Mouse (Mus musculus) lung, postnatal 36 days (tissue): ENCODE results near the gene Nek2.

Experiments used
- DNase-seq: peaks from one replicate; pipeline ENCODE4 v3.0.0; 2022; ENCODE audit warnings: mixed read lengths

Nek2 gene

GRCm38 (mm10) chr1:191861247-191861646 lies 40.0 kb downstream of the Nek2 start:
- DNase-seq, result no peak

- DNase-seq, result no peak
Measured at GRCm38 (mm10) chr1:191863833-191864550, 42.7 kb downstream of the Nek2 start.

DNA sequence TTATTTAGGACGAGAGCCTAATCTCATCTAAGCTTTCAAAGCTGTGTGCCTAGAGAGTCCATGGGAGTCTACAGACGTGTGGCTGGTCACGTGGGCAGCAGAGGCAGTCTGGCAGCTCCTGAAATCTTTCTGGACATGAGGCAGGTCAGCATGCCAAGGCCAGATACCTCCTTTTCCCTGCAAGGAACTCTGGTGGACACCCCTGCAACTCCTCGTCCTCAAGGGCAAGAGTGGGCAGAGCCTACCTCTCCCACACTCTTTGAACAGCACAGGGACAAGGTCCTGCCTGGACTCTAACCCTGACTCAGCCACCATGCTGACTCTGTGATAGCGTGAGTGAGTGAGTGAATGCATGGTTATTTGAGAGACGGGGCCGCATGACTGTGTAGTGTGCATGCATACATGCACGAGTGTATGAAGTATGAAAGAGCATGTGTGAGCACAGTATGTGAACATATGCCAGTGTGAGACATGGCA lies 43.3 kb downstream of the Nek2 start:
- no peak for DNase-seq

GRCm38 (mm10) chr1:191872076-191872710 lies 50.9 kb downstream of the Nek2 start:
- DNase-seq, result no peak

DNA sequence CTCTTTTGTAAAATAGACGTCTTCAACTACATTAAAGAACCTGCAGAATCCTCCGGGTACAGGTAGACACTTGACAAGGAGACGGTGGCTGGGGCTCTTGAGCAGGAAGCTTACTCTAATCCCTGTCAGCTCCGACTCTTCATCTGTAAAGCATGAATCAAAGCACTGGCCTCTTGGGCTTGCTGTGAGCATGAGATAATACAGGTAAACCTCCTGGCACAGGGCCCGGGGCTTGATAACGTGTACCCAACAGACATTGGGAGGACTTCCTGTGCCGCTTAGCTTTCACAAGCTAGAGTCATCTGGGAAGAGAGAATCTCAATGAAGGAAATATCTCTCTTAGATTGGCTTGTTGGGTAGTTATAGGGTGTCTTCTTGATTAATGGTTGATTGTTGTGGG lies 53.8 kb downstream of the Nek2 start:
- DNase-seq, result no peak

- no peak for DNase-seq
Measured at GRCm38 (mm10) chr1:191875683-191876305, 54.5 kb downstream of the Nek2 start.

DNA sequence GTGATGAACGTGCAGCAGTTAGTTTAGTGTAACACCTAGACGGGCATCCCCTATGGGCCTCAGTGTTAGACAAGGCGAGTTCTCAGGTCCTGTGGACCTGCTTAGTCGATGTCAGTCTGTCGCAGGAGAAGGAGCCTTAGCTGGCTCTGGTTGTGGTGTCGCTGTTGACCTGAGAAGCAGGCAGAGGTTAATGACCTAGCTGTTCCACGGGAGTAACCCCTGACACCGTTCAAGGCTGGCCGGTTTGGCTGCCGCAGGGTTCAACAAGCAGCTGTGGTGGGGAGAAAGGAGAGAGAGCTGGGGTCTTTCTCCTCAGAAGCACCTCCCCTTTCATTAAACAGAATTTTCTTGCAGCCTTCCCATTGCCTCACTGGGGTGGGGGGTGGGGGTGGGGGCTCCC lies 56.4 kb downstream of the Nek2 start:
- no peak for DNase-seq

DNA sequence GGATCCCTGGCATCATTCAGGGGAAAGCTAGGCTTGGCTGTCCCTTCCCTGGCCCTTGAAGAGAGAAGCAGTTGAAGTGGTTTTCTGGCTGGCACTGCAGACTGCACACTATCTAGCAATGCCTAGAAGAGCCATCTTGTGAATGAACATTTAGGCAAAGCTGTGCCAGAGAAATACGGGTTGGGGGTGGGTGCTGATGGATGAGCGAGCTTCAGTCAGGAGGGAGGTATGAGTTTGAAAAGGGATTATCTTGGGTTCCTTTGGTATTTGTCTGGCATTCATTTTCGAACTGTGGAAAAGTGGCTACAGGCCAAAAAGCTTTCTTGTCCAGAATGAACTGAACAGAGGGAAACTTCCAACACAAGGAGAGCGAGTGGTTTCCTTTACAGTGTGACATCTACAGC lies 57.3 kb downstream of the Nek2 start:
- DNase-seq, result no peak

- no peak for DNase-seq
Measured at GRCm38 (mm10) chr1:191880247-191880646, 59.0 kb downstream of the Nek2 start.

GRCm38 (mm10) chr1:191880921-191881609 lies 59.8 kb downstream of the Nek2 start:
- DNase-seq, result no peak

DNA sequence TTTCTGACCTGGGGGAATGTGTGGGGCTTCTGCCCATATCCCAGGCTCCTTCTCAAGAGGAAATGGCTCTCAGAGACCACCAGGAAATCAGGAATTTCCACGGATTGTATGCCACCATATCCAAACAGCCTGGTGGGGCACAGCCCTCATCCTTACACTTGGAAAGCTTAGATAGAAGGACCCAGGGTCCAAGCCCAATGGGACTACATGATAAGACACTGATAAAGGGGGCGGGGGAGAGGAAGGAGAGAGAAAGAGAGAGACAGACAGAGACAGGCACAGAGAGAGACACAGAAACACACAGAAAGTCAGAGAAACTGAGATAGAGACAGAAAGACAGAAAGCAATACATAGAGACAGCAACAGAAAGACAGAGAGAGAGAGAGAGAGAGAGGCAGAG lies 60.4 kb downstream of the Nek2 start:
- DNase-seq, result no peak
